Mouse (Mus musculus) midbrain, embryonic 16.5 days (tissue): ENCODE measurements at regions not wholly inside any gene's neighbourhood (a gene's known extent, or its start where the extent isn't known, plus 50 kb on each side); places are given as distances from the start of the nearest gene placed in this dataset.
A peak's percentile ranks its signal among the peaks of the same experiment; 100 is the strongest.

Experiments used
- ATAC-seq: fragments of 200-750 bp; cut with Nextera tagmentation; 2 replicates; pipeline ENCODE4 v1.8.0; 2017; ENCODE audit warnings: moderate TSS enrichment
- H3K27ac ChIP-seq: fragments of 300-500 bp; sonication (generic); 2 replicates; pipeline ENCODE4 v1.5.1; 2014; ENCODE audit warnings: mild to moderate bottlenecking, low read length, mixed read lengths
- H3K27me3 ChIP-seq: fragments of 300-500 bp; sonication (generic); 2 replicates; pipeline ENCODE4 v1.6.1; 2014; ENCODE audit warnings: low read depth, low read length, mixed read lengths; ENCODE audit not compliant: control insufficient read depth, insufficient read depth
- H3K36me3 ChIP-seq: fragments of 300-500 bp; sonication (generic); 2 replicates; pipeline ENCODE4 v1.6.1; 2014; ENCODE audit warnings: mild to moderate bottlenecking, low read length, moderate library complexity, mixed read lengths; ENCODE audit not compliant: control insufficient read depth, insufficient read depth
- H3K4me1 ChIP-seq: fragments of 300-500 bp; sonication (generic); 2 replicates; pipeline ENCODE4 v1.6.1; 2014; ENCODE audit warnings: mild to moderate bottlenecking, low read length, mixed read lengths; ENCODE audit not compliant: control insufficient read depth, insufficient read depth
- H3K4me2 ChIP-seq: fragments of 300-500 bp; sonication (generic); 2 replicates; pipeline ENCODE4 v1.6.1; 2014; ENCODE audit warnings: mild to moderate bottlenecking, low read length, mixed read lengths
- H3K4me3 ChIP-seq: fragments of 300-500 bp; sonication (generic); 2 replicates; pipeline ENCODE4 v1.5.1; 2014; ENCODE audit warnings: low read depth, mild to moderate bottlenecking, low read length, moderate library complexity, mixed read lengths
- H3K9ac ChIP-seq: fragments of 300-500 bp; sonication (generic); 2 replicates; pipeline ENCODE4 v1.6.1; 2014; ENCODE audit warnings: low read depth, low read length, mixed read lengths
- H3K9me3 ChIP-seq: fragments of 300-500 bp; sonication (generic); replicated peaks from 2 replicates; pipeline ENCODE4 v1.6.1; 2014; ENCODE audit warnings: mild to moderate bottlenecking, low read length, mixed read lengths; ENCODE audit not compliant: control insufficient read depth, poor library complexity, severe bottlenecking
- WGBS: fragments of 180-500 bp; shearing (Covaris S2); extraction: QIAGEN DNeasy Blood & Tissue Kit; methylation state at CpG from one replicate; pipeline ENCODE4 v1.1.7; 2014; 5-methylcytosine and 5-hydroxymethylcytosine counted together

GRCm38 (mm10) chr4:23727846-23728245, 768.4 kb upstream of the Mms22l start:
- H3K4me1 ChIP-seq = no peaks in the 10 kb centered on the region
- no peak overlapping the region for H3K9ac ChIP-seq
- H3K27ac ChIP-seq = no peak overlapping the region
- no peak overlapping the region for H3K4me2 ChIP-seq
- WGBS = 61% methylated on average over 2 of the region's 2 CpGs
- no peak overlapping the region for H3K4me3 ChIP-seq
- no peaks in the 10 kb centered on the region for H3K27me3 ChIP-seq
- H3K36me3 ChIP-seq = no peaks in the 10 kb centered on the region
- no peak for ATAC-seq
- H3K9me3 ChIP-seq = no peaks in the 10 kb centered on the region

DNA sequence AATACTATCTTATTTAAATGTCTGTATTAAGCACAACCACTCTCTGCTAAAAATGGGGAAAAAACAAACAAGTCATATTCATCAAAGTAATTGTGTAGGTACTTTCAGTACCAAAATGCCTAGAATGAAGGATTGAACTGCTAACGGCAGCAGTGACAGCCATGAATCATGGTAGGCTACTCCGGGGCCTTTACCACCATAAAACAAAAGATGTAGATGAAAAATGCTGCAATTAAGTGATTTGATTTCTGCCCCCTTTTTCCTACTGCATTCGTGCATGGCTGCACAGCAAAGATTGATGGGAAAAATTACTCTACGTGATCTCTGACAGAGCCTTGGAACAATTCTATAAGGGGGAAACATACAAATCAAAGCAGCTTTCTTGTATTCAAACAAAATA, 763.8 kb upstream of the Mms22l start:
- ATAC-seq = no peak
- Histone ChIP-seq H3K4me1 (no peaks in the 10 kb centered on the region), H3K27ac (no peak overlapping the region), H3K9ac (no peak overlapping the region), H3K27me3 (no peaks in the 10 kb centered on the region), H3K4me3 (no peak overlapping the region), H3K4me2 (no peak overlapping the region), H3K9me3 (no peaks in the 10 kb centered on the region), H3K36me3 (no peaks in the 10 kb centered on the region)
- WGBS = 73% methylated on average over 4 of the region's 4 CpGs

DNA sequence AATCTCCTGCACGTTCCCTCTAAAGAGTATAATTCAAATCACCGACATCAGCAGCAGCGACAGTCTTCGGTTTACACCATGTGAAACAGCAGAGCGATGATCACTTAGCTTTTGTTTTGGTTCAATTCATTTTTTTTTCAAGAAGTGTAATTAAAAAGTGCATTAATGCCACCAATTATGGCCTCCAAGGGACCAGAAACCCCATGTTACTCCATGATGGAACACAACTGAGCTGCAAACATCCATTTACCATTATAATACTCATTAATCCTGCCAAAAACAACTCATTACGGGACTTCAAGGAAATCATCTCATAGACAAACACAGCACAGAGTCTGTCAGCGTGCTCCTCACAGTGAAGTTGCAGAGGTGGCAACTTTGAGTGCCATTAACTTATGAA, 752.2 kb upstream of the Mms22l start:
- 66% methylated on average over 7 of the region's 7 CpGs for WGBS
- Histone ChIP-seq H3K27me3 (no peaks in the 10 kb centered on the region), H3K4me3 (no peak overlapping the region), H3K4me1 (no peaks in the 10 kb centered on the region), H3K9me3 (no peaks in the 10 kb centered on the region), H3K27ac (no peak overlapping the region), H3K36me3 (no peaks in the 10 kb centered on the region), H3K4me2 (no peak overlapping the region), H3K9ac (no peak overlapping the region)
- no peak for ATAC-seq

GRCm38 (mm10) chr4:23758005-23758404, 738.2 kb upstream of the Mms22l start:
- Histone ChIP-seq H3K4me1 (0 out of 2 replicates have a peak, but pooled peaks cover 2% of the 10 kb centered on the region), H3K4me3 (no peak overlapping the region), H3K4me2 (no peak overlapping the region), H3K27me3 (no peaks in the 10 kb centered on the region), H3K36me3 (no peaks in the 10 kb centered on the region), H3K27ac (no peak overlapping the region), H3K9ac (no peak overlapping the region), H3K9me3 (no peaks in the 10 kb centered on the region)
- ATAC-seq = no peak

DNA sequence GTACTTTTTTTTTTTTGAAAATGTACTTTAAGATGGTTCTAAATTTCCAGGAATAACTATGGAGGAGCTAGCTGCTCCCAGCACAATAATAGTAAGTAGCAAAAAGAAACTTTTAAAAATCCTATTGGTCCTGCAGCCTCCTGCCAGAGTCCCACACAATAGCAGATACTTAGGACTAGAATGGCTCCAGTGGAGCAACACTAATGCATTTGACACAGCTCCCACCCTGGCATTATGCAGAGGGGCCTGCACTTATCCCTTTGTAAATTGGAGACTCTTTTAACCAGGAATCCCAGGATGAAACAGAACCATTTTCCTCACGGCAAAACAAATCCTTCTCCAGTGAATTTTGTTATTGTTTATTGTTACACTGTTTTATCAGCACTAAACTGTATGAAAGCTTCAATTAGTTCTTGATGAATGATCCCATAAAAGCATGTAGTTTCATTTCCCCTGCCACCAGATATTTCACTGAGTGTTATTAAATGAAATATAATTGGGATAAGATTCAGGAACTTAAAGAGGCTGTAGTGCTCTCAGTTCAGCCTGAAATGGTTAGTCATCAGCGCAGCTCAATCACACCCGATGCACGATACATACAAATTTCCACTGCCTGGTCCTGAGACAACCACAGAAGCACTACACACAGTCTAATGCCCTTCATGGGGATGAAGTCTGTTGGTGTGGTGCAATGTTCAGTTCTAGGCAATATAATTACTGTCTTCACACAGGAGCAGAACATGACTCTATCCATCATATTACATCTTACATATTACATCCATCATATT, 708.6 kb upstream of the Mms22l start:
- Histone ChIP-seq H3K36me3 (no peaks in the 10 kb centered on the region), H3K27me3 (no peaks in the 10 kb centered on the region), H3K4me2 (no peak overlapping the region), H3K9me3 (no peaks in the 10 kb centered on the region), H3K9ac (no peak overlapping the region), H3K27ac (peak overlapping the region; percentile 42; the same call in 1 of the 2 replicates), H3K4me1 (0 out of 2 replicates have a peak, but pooled peaks cover 3% of the 10 kb centered on the region), H3K4me3 (no peak overlapping the region)
- peak; percentile 98 for ATAC-seq
- 11% methylated on average over 4 of the region's 4 CpGs for WGBS

- no peaks in the 10 kb centered on the region for H3K27me3 ChIP-seq
- no peaks in the 10 kb centered on the region for H3K9me3 ChIP-seq
- no peak overlapping the region for H3K9ac ChIP-seq
- 83% methylated on average over 2 of the region's 2 CpGs for WGBS
- H3K36me3 ChIP-seq = no peaks in the 10 kb centered on the region
- H3K4me2 ChIP-seq = no peak overlapping the region
- ATAC-seq = no peak
- H3K4me1 ChIP-seq = no peaks in the 10 kb centered on the region
- H3K4me3 ChIP-seq = no peak overlapping the region
- H3K27ac ChIP-seq = no peak overlapping the region
Measured at GRCm38 (mm10) chr4:23823516-23823915, 672.7 kb upstream of the Mms22l start.

- WGBS = 0% methylated on average over 2 of the region's 2 CpGs
- Histone ChIP-seq H3K27me3 (no peaks in the 10 kb centered on the region), H3K36me3 (no peaks in the 10 kb centered on the region), H3K4me3 (no peak overlapping the region), H3K9me3 (no peaks in the 10 kb centered on the region), H3K4me2 (no peak overlapping the region), H3K4me1 (no peaks in the 10 kb centered on the region), H3K27ac (no peak overlapping the region), H3K9ac (no peak overlapping the region)
- ATAC-seq = peak; percentile 62; the same call in 1 of the 2 replicates
Measured at GRCm38 (mm10) chr4:23826885-23827284, 669.4 kb upstream of the Mms22l start.

- H3K9me3 ChIP-seq = no peaks in the 10 kb centered on the region
- no peak overlapping the region for H3K4me3 ChIP-seq
- H3K9ac ChIP-seq = no peak overlapping the region
- H3K27ac ChIP-seq = no peak overlapping the region
- 54% methylated on average over 7 of the region's 7 CpGs for WGBS
- H3K4me1 ChIP-seq = no peaks in the 10 kb centered on the region
- no peak overlapping the region for H3K4me2 ChIP-seq
- 0 out of 2 replicates have a peak, but pooled peaks have one; percentile 21 for ATAC-seq
- H3K36me3 ChIP-seq = no peaks in the 10 kb centered on the region
- no peaks in the 10 kb centered on the region for H3K27me3 ChIP-seq
Measured at GRCm38 (mm10) chr4:23832385-23833164, 663.7 kb upstream of the Mms22l start.
